ENCODE assay signal across 8 mouse cellular contexts in the genomic region with DNA sequence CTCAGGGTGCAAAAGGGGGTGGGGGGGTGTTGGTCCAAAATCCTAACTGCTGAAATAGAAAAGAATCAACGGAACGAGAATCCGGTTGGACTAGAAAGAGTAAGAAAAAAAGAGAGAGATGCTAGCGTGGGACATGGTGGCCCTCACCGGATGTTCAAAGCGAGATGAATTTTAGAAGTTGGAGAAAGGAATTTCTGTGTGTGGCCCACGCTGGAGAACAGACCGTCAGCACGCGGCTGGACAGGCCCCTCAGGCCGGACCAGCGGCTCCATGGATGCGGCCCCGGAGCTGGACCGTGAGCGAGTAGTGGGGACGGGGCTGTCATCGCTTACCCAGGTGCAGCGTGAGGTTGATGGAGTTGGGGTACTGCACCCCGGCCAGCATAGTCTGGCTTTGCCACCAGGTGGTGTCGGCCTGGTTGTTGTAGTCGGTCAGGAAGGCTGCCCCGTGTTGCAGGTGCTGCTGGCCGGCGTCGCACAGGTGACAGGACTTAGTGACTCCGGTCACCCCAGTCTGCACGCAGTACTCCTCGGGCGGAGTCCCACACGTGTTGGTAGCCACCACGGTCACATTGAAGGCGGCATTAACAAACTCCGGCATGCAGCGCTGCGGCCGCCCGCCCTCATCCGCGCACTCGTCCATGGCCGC. TPM values are rescaled to one million over a fixed set of nuclear protein-coding genes. Genes with fewer than 3 reads are reported as not detected.
DNase-seq lines count a peak whose midpoint lies in the region; ATAC-seq and TF ChIP-seq lines count a peak whose summit lies in the region.

No protein-coding gene starts in this region.

- intact Hi-C loops in left cerebral cortex, adult 2 months (cut with DNase I) = loop anchor here (2.0 to 5.0 kb wide), 5 partner anchors 23 to 429 kb away; a partner anchor contains a TSS
- intact Hi-C loops in left cerebral cortex, postnatal 36 days (cut with DNase I) = loop anchor here (5.0 kb wide), 2 partner anchors 50 to 150 kb away; no protein-coding TSS in a partner anchor

- peak; percentile 44 for TF ChIP-seq CTCF in left cerebral cortex, adult 2 months (IDR thresholded peaks at IDR 0.05)
- peak; percentile 74 for TF ChIP-seq CTCF in liver, adult 2 months (IDR thresholded peaks at IDR 0.05; ENCODE audit: low read depth, low read length)

- WGBS in liver, adult 2 months = under 1% methylated on average over 42 of the region's 42 CpGs
- under 1% methylated on average over 41 of the region's 42 CpGs for WGBS in midbrain, embryonic 16.5 days
- WGBS in stomach, embryonic 14.5 days = under 1% methylated on average over 42 of the region's 42 CpGs

- ATAC-seq in inflammation-experienced regulatory T-cells, adult 6 months = peak; percentile 66
- ATAC-seq in midbrain, embryonic 16.5 days = peak; percentile 73
- ATAC-seq in stomach, embryonic 14.5 days (ENCODE audit: insufficient number of reproducible peaks, insufficient read depth, low FRiP score, low read depth) = peak; percentile 38

- H3K36me3 ChIP-seq in liver, adult 2 months (ENCODE audit: control insufficient read depth, insufficient read depth, low read length) = no peaks in the 10 kb centered on the region
- H3K36me3 ChIP-seq in midbrain, embryonic 16.5 days (ENCODE audit: control insufficient read depth, insufficient read depth, low read length) = no peaks in the 10 kb centered on the region
- H3K36me3 ChIP-seq in stomach, embryonic 14.5 days (ENCODE audit: control insufficient read depth, insufficient read depth, low read length) = no peaks in the 10 kb centered on the region

- H3K27me3 ChIP-seq in liver, adult 2 months (ENCODE audit: control insufficient read depth, insufficient read depth, low read length) = no peaks in the 10 kb centered on the region
- no peaks in the 10 kb centered on the region for H3K27me3 ChIP-seq in midbrain, embryonic 16.5 days (ENCODE audit: control insufficient read depth, insufficient read depth, low read depth, low read length)
- no peaks in the 10 kb centered on the region for H3K27me3 ChIP-seq in stomach, embryonic 14.5 days (ENCODE audit: control insufficient read depth, insufficient read depth, low read length)

- H3K4me1 ChIP-seq in liver, adult 2 months (ENCODE audit: control insufficient read depth, insufficient read depth, low read length) = peaks cover 3% of the 10 kb centered on the region; the same call in 1 of the 2 replicates
- H3K4me1 ChIP-seq in midbrain, embryonic 16.5 days (ENCODE audit: control insufficient read depth, insufficient read depth, low read length) = peaks cover 27% of the 10 kb centered on the region
- H3K4me1 ChIP-seq in stomach, embryonic 14.5 days (ENCODE audit: control insufficient read depth, insufficient read depth, low read length) = peaks cover 26% of the 10 kb centered on the region

- peak overlapping the region; percentile 95 for H3K27ac ChIP-seq in left cerebral cortex, adult 2 months
- H3K27ac ChIP-seq in liver, adult 2 months (replicated peaks; ENCODE audit: insufficient read depth, low read depth, low read length) = peak overlapping the region; percentile 20; the same call in 1 of the 2 replicates
- H3K27ac ChIP-seq in midbrain, embryonic 16.5 days (ENCODE audit: low read length) = peak overlapping the region; percentile 82
- peak overlapping the region; percentile 94 for H3K27ac ChIP-seq in stomach, embryonic 14.5 days (ENCODE audit: low read length)

- no peak for DNase-seq in left cerebral cortex, adult 2 months (ENCODE audit: extremely low spot score in 1 of 2, low spot score in 2 of 2)
- DNase-seq in left cerebral cortex, postnatal 36 days (ENCODE audit: low spot score in 2 of 2) = no peak
- DNase-seq in cerebellum, adult 9-11 months = peak; percentile 68
- peak; percentile 28 to 50 for DNase-seq in frontal cortex, postnatal 10 days (ENCODE audit: low spot score in 2 of 2)
- DNase-seq in liver, adult 2 months (ENCODE audit: extremely low read depth, low read depth, low spot score) = peak; percentile 72

- H3K4me3 ChIP-seq in left cerebral cortex, adult 2 months = peak overlapping the region; percentile 74
- H3K4me3 ChIP-seq in liver, adult 2 months (ENCODE audit: insufficient read depth, low read depth, low read length) = peak overlapping the region; percentile 70
- H3K4me3 ChIP-seq in midbrain, embryonic 16.5 days (ENCODE audit: low read depth, low read length) = peak overlapping the region; percentile 85
- peak overlapping the region; percentile 91 for H3K4me3 ChIP-seq in stomach, embryonic 14.5 days (ENCODE audit: low read depth, low read length)

- peak overlapping the region; percentile 92 for H3K4me2 ChIP-seq in midbrain, embryonic 16.5 days (ENCODE audit: low read length)
- H3K4me2 ChIP-seq in stomach, embryonic 14.5 days (replicated peaks; ENCODE audit: low read depth, low read length) = peak overlapping the region; percentile 54

- TF ChIP-seq POLR2A in liver, adult 2 months (IDR thresholded peaks at IDR 0.05; ENCODE audit: extremely low read depth, insufficient read depth, low read length) = no peak

- H3K9ac ChIP-seq in liver, adult 2 months (ENCODE audit: low read depth, low read length) = peak overlapping the region; percentile 84
- peak overlapping the region; percentile 88 for H3K9ac ChIP-seq in midbrain, embryonic 16.5 days (ENCODE audit: low read depth, low read length)
- peak overlapping the region; percentile 92 for H3K9ac ChIP-seq in stomach, embryonic 14.5 days (replicated peaks; ENCODE audit: low read depth, low read length)

- H3K9me3 ChIP-seq in midbrain, embryonic 16.5 days (replicated peaks; ENCODE audit: control insufficient read depth, low read length, poor library complexity, severe bottlenecking) = no peaks in the 10 kb centered on the region
- H3K9me3 ChIP-seq in stomach, embryonic 14.5 days (ENCODE audit: control insufficient read depth, low read depth, low read length) = no peaks in the 10 kb centered on the region

- H3K79me2 ChIP-seq in liver, adult 2 months (ENCODE audit: control insufficient read depth, insufficient read depth, low read length) = peaks cover 3% of the 10 kb centered on the region; the same call in 1 of the 2 replicates

RNA-seq across cellular contexts. Expression of a gene that starts 0.7 kb away (rescaled TPM):
- 10 to 100 TPM; 22.0 to 26.4 TPM for total RNA-seq in left cerebral cortex, adult 2 months (2021)
- total RNA-seq in left cerebral cortex, postnatal 36 days (2021) = 10 to 100 TPM; 27.0 to 28.7 TPM
- 10 to 100 TPM in 1 of 3 experiments, 1 to 10 TPM in 2; 6.2 to 11.7 (median 8.9) TPM for polyA plus RNA-seq in inflammation-experienced regulatory T-cells, adult 6 months (2017; shearing (Covaris generic))
- total RNA-seq in liver, adult 2 months (2014; rRNA removed) = 8.1 and 9.1 TPM in 2 replicates
- polyA plus RNA-seq in liver, adult 2 months (2012; rRNA removed) = 9.8 and 11.5 TPM in 2 replicates
- 11.0 and 13.7 TPM in 2 replicates for polyA plus RNA-seq in midbrain, embryonic 16.5 days (2015; fragmentation: Nextera tagmentation; extraction: Ambion mirVana)
- polyA plus RNA-seq in stomach, embryonic 14.5 days (2014; fragmentation: Nextera tagmentation; extraction: Ambion mirVana) = 104 and 111 TPM in 2 replicates

Comparison
In these comparisons a context has a peak if more than half of its experiments do, and no peak if none do; other contexts are left out.
1. DNase-seq: peak in cerebellum, adult 9-11 months (single experiment), frontal cortex, postnatal 10 days (2 of 2) and liver, adult 2 months (single experiment); none in left cerebral cortex, adult 2 months (0 of 2) and left cerebral cortex, postnatal 36 days (0 of 2).
2. H3K27ac ChIP-seq: peak in every context shown above with its lines; median percentile 95 in left cerebral cortex, adult 2 months; 94 in stomach, embryonic 14.5 days; 82 in midbrain, embryonic 16.5 days; 20 in liver, adult 2 months.
3. Peak in every context shown above with its lines, with median percentiles within 50 percentile points of each other: H3K4me3 ChIP-seq, ATAC-seq and H3K9ac ChIP-seq.